Mouse (Mus musculus) layer of hippocampus, adult 6 months (tissue): ENCODE results near the gene Ptpra. TPM values are rescaled to one million over a fixed set of nuclear protein-coding genes. Genes with fewer than 3 reads are reported as not detected.

Experiments
- long read RNA-seq, 2 experiments: library from polyadenylated mRNA; unstranded; transcript quantifications; one replicate each; pipeline ENCODE4 v2.0.0; 2019 to 2020
- microRNA-seq: library from miRNA; unstranded; fragments of <30 nt; microRNA quantifications from one replicate; pipeline ENCODE4 v1.2.0, GENCODE M21; 2020
- polyA plus RNA-seq: library from polyadenylated mRNA; unstranded; fragments of <200 nt; fragmentation: Nextera tagmentation; gene quantifications from 2 replicates; pipeline ENCODE4 v1.2.3, GENCODE M21; 2021

Ptpra gene
- polyA plus RNA-seq, result 31.9 and 37.4 TPM in 2 replicates
- long read RNA-seq, experiment 1, full-length matches to known transcripts, result 2 of 77 reads
- long read RNA-seq, experiment 1, partial matches to known transcripts, result 69 of 77 reads
- long read RNA-seq, experiment 1, other reads (novel, unspliced or antisense), result 6 of 77 reads
- long read RNA-seq, experiment 2, full-length matches to known transcripts, result 37 of 127 reads
- long read RNA-seq, experiment 2, partial matches to known transcripts, result 48 of 127 reads
- long read RNA-seq, experiment 2, other reads (novel, unspliced or antisense), result 42 of 127 reads

DNA sequence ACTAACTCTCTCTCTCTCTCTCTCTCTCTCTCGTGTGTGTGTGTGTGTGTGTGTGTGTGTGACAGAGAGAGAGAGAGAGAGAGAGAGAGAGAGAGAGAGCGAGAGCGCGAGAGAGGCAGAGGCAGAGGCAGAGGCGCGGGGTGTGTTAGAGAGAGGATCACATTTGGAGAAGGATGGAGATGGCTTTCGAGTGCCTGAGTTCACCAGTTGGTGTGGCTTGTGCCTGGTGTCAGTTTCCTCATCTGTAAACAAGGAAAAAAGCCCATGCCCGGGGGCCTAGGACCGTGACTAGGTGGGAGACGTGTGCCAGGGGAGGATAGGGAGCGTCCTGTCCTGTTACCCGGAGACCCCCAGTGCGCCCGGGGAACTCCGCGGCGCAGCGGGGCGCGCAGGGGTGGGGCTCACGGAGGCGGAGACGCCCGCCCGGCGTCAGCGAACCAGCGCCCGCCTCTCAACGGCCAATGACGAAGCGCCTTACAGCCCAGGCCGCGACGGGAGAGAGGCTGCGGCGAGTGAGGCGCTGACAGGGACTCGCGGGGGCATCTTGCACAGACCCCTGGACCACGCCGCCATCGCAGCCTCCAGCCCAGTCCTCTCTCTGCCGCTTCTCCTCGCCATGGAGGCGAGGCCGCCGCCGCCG is at the start of gene Ptpra:
Gene Ptpra (plus strand): TSS at position 485 of the 640 bp plus-strand sequence.

DNA sequence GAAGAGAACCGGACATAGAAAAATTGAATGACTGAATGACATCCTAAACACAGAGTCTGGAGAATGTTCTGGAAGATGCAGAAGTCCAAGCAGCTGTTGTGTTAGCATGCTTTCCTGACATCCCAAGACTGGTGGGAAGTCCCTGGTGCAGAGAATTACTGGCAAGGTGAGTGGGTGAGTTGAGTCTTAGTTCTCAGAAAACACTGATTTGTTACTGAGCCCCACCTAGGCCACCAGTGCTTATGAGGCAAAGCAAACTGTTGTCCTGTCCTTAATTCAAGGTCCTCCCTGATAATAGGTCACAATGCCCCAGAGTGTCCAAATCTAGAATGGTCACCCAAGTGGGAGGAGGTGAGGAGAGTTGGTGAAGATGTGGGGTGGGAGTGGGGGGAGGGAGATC is 45.1 kb upstream of the Ptpra start, which contains the start of the genes Gm28372 and 1700020A23Rik:
Gene Gm28372 (plus strand): TSS at position 301 of the 400 bp plus-strand sequence.
Gene 1700020A23Rik (plus strand): TSS at position 321 of the 400 bp plus-strand sequence.

DNA sequence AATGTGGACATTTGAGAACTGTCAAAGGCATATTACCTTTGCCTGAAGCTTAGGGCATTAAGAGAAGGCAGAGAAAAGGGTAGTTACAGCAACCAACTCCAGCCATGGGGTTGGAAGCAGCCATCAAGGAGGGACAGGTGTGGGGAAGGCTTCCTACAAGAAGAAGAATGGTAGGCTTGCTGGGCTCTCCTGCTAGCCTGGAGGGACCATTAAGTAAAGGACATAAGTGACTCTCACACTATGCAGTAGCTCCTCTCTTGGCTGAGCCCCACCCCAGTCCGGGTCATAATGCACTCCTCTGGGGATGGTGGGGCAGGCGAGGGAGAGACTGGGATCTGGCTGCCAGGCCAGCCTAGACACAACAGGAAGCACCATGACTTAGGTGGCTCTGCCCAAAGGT is 43.9 kb upstream of the Ptpra start, which contains the start of gene Tmem239:
Gene Tmem239 (plus strand): TSS at position 301 of the 400 bp plus-strand sequence.

DNA sequence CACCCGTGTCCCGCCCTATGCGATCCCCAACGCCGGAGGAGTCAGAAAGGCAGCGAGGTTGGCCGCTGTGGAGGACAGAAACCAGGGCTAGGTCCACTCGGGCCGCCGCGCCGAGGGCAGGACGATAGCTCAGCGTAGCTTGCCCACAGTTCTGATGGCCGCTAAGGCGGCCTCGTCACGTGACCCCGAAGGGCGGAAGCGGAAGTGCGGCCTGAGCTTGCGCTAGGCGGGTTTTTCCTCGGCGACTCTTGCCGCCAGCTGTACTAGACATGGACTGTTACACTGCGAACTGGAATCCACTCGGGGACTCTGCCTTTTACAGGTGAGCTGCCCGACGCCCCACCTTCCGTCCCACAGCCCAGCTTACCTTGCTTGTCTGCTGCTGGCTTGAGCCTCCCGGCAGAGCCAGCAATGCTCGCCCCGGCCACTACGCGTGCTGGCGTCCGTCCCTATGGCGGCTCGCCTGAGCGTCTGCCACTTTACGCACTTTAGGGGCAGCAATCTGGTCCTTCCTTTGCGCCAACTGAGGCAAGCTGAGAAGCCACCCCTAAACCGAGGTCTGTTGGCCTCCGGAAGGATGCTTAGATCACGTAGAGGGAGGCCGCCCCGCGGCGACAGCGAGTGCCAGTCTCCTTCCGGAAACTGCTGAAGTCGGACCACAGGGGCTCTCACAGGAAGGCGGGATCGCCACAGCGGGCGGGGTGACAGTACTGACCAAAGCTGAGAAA is 25.8 kb upstream of the Ptpra start, which contains the start of the genes Vps16 and Pced1a:
Gene Vps16 (plus strand): TSS at position 214 of the 728 bp plus-strand sequence.
Gene Pced1a (minus strand): TSS at position 576 of the 728 bp plus-strand sequence.

DNA sequence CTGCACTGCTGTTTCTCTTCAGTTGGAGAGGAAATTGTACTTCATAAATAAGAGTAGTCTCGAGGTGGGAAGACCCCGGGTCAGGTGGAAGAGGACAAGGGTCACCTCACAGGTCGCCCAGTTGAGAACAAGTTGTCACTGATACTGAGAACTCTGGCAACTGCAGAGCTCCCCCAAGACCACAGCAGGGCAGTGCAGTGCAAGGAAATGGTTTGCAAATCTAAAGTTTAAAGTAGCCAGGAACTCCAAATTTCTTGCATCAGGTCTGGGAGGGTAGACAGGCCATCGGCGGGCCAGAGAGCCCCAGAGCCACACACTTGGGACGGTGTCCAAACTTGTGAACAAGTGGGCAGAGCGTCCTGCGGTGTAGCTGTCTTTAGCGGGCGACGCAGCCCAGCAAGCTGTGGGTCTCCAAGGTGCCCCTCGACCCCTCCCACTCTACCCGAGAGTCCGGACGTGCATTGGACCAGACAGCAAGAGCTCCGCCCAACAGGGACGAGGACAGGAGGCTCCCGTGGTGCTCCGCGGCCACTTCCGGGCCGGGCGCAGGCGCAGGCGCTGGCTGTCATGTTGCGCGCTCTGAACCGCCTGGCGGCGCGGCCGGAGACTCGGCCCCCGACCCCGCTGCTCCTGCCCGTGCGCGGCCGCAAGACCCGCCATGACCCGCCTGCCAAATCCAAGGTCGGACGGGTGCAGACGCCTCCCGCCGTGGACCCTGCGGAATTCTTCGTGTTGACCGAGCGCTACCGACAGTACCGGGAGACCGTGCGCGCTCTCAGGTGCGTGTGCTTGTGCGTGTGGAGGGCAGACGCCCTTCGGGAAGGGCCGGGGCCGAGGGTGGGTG is 113.4 kb downstream of the Ptpra start, which contains the start of gene Mrps26:
Gene Mrps26 (plus strand): TSS at position 531 of the 844 bp plus-strand sequence.

DNA sequence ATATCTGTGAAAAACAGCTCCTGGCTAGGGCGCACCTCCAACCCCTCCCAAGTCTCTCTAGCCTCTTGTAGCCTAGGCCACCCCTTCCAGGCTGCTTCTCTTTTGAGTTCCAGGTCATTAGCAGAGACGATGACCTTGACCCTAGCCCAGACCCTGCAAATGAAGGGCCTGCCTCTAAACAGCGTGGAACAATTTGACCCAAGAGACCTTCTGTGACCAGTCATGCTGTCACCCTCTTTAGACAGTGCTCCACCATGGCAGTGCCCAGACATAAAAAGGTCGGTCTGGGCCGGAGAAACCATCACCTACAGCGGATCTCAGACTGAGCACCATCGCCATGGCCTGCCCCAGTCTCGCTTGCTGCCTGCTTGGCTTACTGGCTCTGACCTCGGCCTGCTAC is 125.8 kb downstream of the Ptpra start, which contains the start of gene Oxt:
Gene Oxt (plus strand): TSS at position 301 of the 400 bp plus-strand sequence.

DNA sequence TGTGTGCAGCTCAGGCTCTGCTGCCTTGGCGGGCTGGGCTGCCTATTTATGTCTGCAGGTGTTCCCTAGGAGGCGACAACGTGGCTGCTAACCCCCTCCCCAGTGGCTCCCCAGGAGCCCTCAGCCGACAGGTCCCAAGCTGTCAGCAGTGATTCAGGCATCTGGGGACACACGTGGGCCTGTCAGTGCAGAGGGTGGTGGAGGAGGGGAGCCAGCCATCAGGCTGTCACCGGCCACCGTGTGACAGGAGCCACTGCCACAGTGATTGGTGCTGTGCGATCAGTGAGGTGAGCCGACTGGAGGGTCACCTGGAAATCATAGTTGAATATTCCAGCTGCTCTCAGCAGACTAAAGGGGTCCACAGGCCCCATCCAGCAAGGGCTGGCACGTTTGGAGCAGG is 132.5 kb downstream of the Ptpra start, which contains the start of gene Avp:
Gene Avp (minus strand): TSS at position 3 of the 400 bp plus-strand sequence.

Small RNA genes lying within 50 kb of the gene (microRNA-seq; reads per million reads assigned to microRNA genes)
- not detected for gene Gm23876

Other genes starting within 250 kb of the Ptpra start
- gene Nop56, start 175.8 kb upstream of the Ptpra start, polyA plus RNA-seq, result 71.9 and 82.8 TPM in 2 replicates
- 391 and 393 TPM in 2 replicates for gene Idh3b, start 165.7 kb upstream of the Ptpra start, polyA plus RNA-seq
- 0.77 and 1.0 TPM in 2 replicates for gene Ebf4, start 155.1 kb upstream of the Ptpra start, polyA plus RNA-seq
- 3.4 and 4.6 TPM in 2 replicates for gene Cpxm1, start 52.7 kb upstream of the Ptpra start, polyA plus RNA-seq
- gene Gm28372, start 45.0 kb upstream of the Ptpra start, polyA plus RNA-seq, result not detected in 2 replicates
- gene 1700020A23Rik, start 45.0 kb upstream of the Ptpra start, polyA plus RNA-seq, result not detected in 2 replicates
- not detected in 2 replicates for gene Tmem239, start 43.8 kb upstream of the Ptpra start, polyA plus RNA-seq
- gene Vps16, start 25.9 kb upstream of the Ptpra start, polyA plus RNA-seq, result 38.8 and 40.9 TPM in 2 replicates
- 8.1 and 9.5 TPM in 2 replicates for gene Pced1a, start 25.6 kb upstream of the Ptpra start, polyA plus RNA-seq
- 148 and 163 TPM in 2 replicates for gene Mrps26, start 113.5 kb downstream of the Ptpra start, polyA plus RNA-seq
- gene Oxt, start 125.9 kb downstream of the Ptpra start, polyA plus RNA-seq, result 0.72 TPM in 1 of 2 replicates, not detected in the other
- gene Avp, start 132.3 kb downstream of the Ptpra start, polyA plus RNA-seq, result 1.1 and 2.4 TPM in 2 replicates
- gene Fastkd5, start 179.7 kb downstream of the Ptpra start, polyA plus RNA-seq, result 4.0 and 5.0 TPM in 2 replicates
- 9.5 and 10.4 TPM in 2 replicates for gene Ubox5, start 179.8 kb downstream of the Ptpra start, polyA plus RNA-seq
- 3.8 and 5.3 TPM in 2 replicates for gene Lzts3, start 192.5 kb downstream of the Ptpra start, polyA plus RNA-seq
- 182 and 186 TPM in 2 replicates for gene Ddrgk1, start 214.4 kb downstream of the Ptpra start, polyA plus RNA-seq
- gene Itpa, start 217.3 kb downstream of the Ptpra start, polyA plus RNA-seq, result 47.2 and 58.9 TPM in 2 replicates
- 0.28 and 1.1 TPM in 2 replicates for gene Slc4a11, start 247.2 kb downstream of the Ptpra start, polyA plus RNA-seq